Mouse (Mus musculus): ENCODE results near the gene Ntpcr. TPM values are rescaled to one million over a fixed set of nuclear protein-coding genes. Genes with fewer than 3 reads are reported as not detected.

Gene Ntpcr
- 14.4 and 15.8 TPM in 2 replicates for polyA plus RNA-seq (2011; ENCODE audit: insufficient read depth, insufficient read length, low read depth, missing spikeins)

- H3K4me1 ChIP-seq (ENCODE audit: control insufficient read depth, insufficient read depth, low read length) = peaks cover 2% of the 10 kb centered on the region
- H3K27me3 ChIP-seq (ENCODE audit: control insufficient read depth, insufficient read depth, low read length, poor library complexity, severe bottlenecking) = no peaks in the 10 kb centered on the region
- no peak within 1 kb of the TSS for H3K9ac ChIP-seq (ENCODE audit: low read depth, poor library complexity, severe bottlenecking)
- no peak for TF ChIP-seq EP300 (IDR thresholded peaks at IDR 0.05; ENCODE audit: insufficient read depth, low read depth, low read length)
- no peak for TF ChIP-seq POLR2A (IDR thresholded peaks at IDR 0.05; ENCODE audit: insufficient read depth, low read length)
- no peak for TF ChIP-seq CTCF (IDR thresholded peaks at IDR 0.05; ENCODE audit: low read depth, low read length)
- no peaks in the 10 kb centered on the region for H3K36me3 ChIP-seq (ENCODE audit: control insufficient read depth, insufficient read depth, low read length, poor library complexity, severe bottlenecking)
- H3K4me3 ChIP-seq (ENCODE audit: low read depth, low read length) = no peak within 1 kb of the TSS
- H3K9me3 ChIP-seq (replicated peaks; ENCODE audit: control insufficient read depth, insufficient read depth, low read length, poor library complexity, severe bottlenecking) = no peaks in the 10 kb centered on the region
- H3K27ac ChIP-seq (ENCODE audit: insufficient read depth, low read length) = no peak within 1 kb of the TSS
These were observed at the start of gene Ntpcr for GRCm38 (mm10) chr8:125729746-125730145. TSS of gene Ntpcr (plus strand) at chr8:125729963.

GRCm38 (mm10) chr8:125680851-125681408 is 48.8 kb upstream of the Ntpcr start:
- Histone ChIP-seq H3K36me3 (ENCODE audit: control insufficient read depth, insufficient read depth, low read length, poor library complexity, severe bottlenecking) (no peaks in the 10 kb centered on the region), H3K4me3 (ENCODE audit: low read depth, low read length) (no peak overlapping the region), H3K4me1 (ENCODE audit: control insufficient read depth, insufficient read depth, low read length) (no peaks in the 10 kb centered on the region), H3K27ac (ENCODE audit: insufficient read depth, low read length) (no peak overlapping the region), H3K9ac (ENCODE audit: low read depth, poor library complexity, severe bottlenecking) (no peak overlapping the region), H3K9me3 (replicated peaks; ENCODE audit: control insufficient read depth, insufficient read depth, low read length, poor library complexity, severe bottlenecking) (no peaks in the 10 kb centered on the region), H3K27me3 (ENCODE audit: control insufficient read depth, insufficient read depth, low read length, poor library complexity, severe bottlenecking) (no peaks in the 10 kb centered on the region)
- TF ChIP-seq EP300 (IDR thresholded peaks at IDR 0.05; ENCODE audit: insufficient read depth, low read depth, low read length) = no peak
- no peak for TF ChIP-seq CTCF (IDR thresholded peaks at IDR 0.05; ENCODE audit: low read depth, low read length)
- no peak for TF ChIP-seq POLR2A (IDR thresholded peaks at IDR 0.05; ENCODE audit: insufficient read depth, low read length)

DNA sequence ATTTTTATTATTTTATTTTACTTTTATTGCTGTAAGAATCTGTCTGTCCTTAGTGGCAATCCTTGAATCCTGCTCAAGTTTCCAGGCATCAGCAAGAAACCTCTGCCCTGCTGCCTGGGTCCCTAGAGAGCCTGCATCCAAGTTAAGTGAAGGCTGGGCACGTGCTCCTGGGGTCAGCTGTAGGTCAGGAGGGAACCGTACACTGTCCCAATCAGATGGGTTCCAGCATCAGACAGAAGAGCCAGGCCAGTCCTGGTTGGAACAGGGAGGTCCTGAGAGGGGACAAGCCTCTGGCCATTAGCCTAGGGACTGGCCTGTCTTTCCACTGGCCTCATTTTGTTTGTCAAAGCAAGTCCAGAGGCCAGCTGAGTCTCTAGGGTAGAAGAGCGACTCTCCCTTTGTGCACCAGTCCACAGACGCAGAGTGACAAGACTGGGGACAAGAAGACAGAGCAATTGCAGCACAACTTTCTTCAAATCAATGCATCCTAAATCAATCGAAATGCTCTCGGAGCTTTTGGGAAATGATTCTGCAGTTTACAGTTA is 44.5 kb upstream of the Ntpcr start:
- Histone ChIP-seq H3K36me3 (ENCODE audit: control insufficient read depth, insufficient read depth, low read length, poor library complexity, severe bottlenecking) (no peaks in the 10 kb centered on the region), H3K9ac (ENCODE audit: low read depth, poor library complexity, severe bottlenecking) (no peak overlapping the region), H3K9me3 (replicated peaks; ENCODE audit: control insufficient read depth, insufficient read depth, low read length, poor library complexity, severe bottlenecking) (no peaks in the 10 kb centered on the region), H3K4me1 (ENCODE audit: control insufficient read depth, insufficient read depth, low read length) (peaks cover 2% of the 10 kb centered on the region), H3K4me3 (ENCODE audit: low read depth, low read length) (no peak overlapping the region), H3K27ac (ENCODE audit: insufficient read depth, low read length) (no peak overlapping the region), H3K27me3 (ENCODE audit: control insufficient read depth, insufficient read depth, low read length, poor library complexity, severe bottlenecking) (no peaks in the 10 kb centered on the region)
- TF ChIP-seq POLR2A (IDR thresholded peaks at IDR 0.05; ENCODE audit: insufficient read depth, low read length) (no peak), EP300 (IDR thresholded peaks at IDR 0.05; ENCODE audit: insufficient read depth, low read depth, low read length) (no peak), CTCF (IDR thresholded peaks at IDR 0.05; ENCODE audit: low read depth, low read length) (no peak)

- Histone ChIP-seq H3K27ac (ENCODE audit: insufficient read depth, low read length) (no peak overlapping the region), H3K27me3 (ENCODE audit: control insufficient read depth, insufficient read depth, low read length, poor library complexity, severe bottlenecking) (no peaks in the 10 kb centered on the region), H3K4me3 (ENCODE audit: low read depth, low read length) (no peak overlapping the region), H3K4me1 (ENCODE audit: control insufficient read depth, insufficient read depth, low read length) (peaks cover 2% of the 10 kb centered on the region), H3K36me3 (ENCODE audit: control insufficient read depth, insufficient read depth, low read length, poor library complexity, severe bottlenecking) (no peaks in the 10 kb centered on the region), H3K9me3 (replicated peaks; ENCODE audit: control insufficient read depth, insufficient read depth, low read length, poor library complexity, severe bottlenecking) (no peaks in the 10 kb centered on the region), H3K9ac (ENCODE audit: low read depth, poor library complexity, severe bottlenecking) (no peak overlapping the region)
- no peak for TF ChIP-seq CTCF (IDR thresholded peaks at IDR 0.05; ENCODE audit: low read depth, low read length)
- TF ChIP-seq POLR2A (IDR thresholded peaks at IDR 0.05; ENCODE audit: insufficient read depth, low read length) = no peak
- TF ChIP-seq EP300 (IDR thresholded peaks at IDR 0.05; ENCODE audit: insufficient read depth, low read depth, low read length) = no peak
These were observed 43.4 kb upstream of the Ntpcr start for GRCm38 (mm10) chr8:125686221-125686865.

DNA sequence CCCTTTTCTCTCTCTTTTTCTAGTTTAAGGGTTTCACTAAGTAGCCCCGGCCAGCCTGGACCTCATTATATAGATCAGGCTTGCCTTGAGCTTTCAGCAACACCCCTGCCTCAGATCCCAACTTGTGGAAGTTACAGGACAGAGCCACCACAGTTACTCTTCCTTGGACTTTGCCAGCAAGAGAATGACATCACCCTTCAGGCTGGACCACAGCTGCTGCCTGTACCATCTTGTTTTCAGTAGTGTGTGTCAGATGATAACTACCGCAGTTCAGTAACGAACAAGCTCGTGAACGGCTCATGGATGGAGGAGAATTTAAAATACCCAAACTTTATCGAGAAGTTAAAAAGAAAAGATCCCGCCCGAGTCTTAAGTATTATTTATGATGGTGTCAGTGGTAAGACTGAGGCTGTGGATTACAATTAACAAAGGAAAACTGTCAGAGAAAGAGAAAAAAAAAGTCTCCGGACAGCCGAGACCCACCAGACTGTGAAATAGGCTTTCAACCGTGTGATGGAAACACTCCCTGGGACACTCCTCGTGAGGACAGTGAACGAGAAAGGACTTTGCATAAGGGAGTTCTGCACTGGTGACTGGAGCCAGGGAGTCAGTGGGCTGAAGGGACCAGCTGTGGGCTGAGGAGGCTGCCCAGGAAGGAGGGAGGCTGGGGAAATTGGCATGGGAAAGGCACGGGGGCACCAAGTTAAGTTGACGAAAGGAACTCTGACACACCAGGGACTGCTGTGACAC is 39.4 kb upstream of the Ntpcr start:
- no peaks in the 10 kb centered on the region for H3K36me3 ChIP-seq (ENCODE audit: control insufficient read depth, insufficient read depth, low read length, poor library complexity, severe bottlenecking)
- H3K27ac ChIP-seq (ENCODE audit: insufficient read depth, low read length) = no peak overlapping the region
- no peaks in the 10 kb centered on the region for H3K27me3 ChIP-seq (ENCODE audit: control insufficient read depth, insufficient read depth, low read length, poor library complexity, severe bottlenecking)
- no peak overlapping the region for H3K4me3 ChIP-seq (ENCODE audit: low read depth, low read length)
- TF ChIP-seq CTCF (IDR thresholded peaks at IDR 0.05; ENCODE audit: low read depth, low read length) = no peak
- TF ChIP-seq EP300 (IDR thresholded peaks at IDR 0.05; ENCODE audit: insufficient read depth, low read depth, low read length) = no peak
- TF ChIP-seq POLR2A (IDR thresholded peaks at IDR 0.05; ENCODE audit: insufficient read depth, low read length) = no peak
- H3K9me3 ChIP-seq (replicated peaks; ENCODE audit: control insufficient read depth, insufficient read depth, low read length, poor library complexity, severe bottlenecking) = peaks cover 13% of the 10 kb centered on the region
- peaks cover 5% of the 10 kb centered on the region for H3K4me1 ChIP-seq (ENCODE audit: control insufficient read depth, insufficient read depth, low read length)
- no peak overlapping the region for H3K9ac ChIP-seq (ENCODE audit: low read depth, poor library complexity, severe bottlenecking)
